Mouse (Mus musculus): ENCODE results near the gene Cxcr3. TPM values are rescaled to one million over a fixed set of nuclear protein-coding genes. Genes with fewer than 3 reads are reported as not detected.

Cxcr3 gene
- total and polyA plus RNA-seq, 3 experiments = not detected

- dilution Hi-C loops (cut with MboI; ENCODE audit: extremely low pct_ligation_motif_present, extremely low pct_unique_long_range_greater_than_20kb, low sequenced_read_pairs) (no loop called here), in situ Hi-C loops (cut with MboI; ENCODE audit: low pct_ligation_motif_present, low pct_unique_long_range_greater_than_20kb, low sequenced_read_pairs) (no loop called here)
- Histone ChIP-seq H3K4me2 (ENCODE audit: insufficient read depth, low read depth, poor library complexity, severe bottlenecking) (no peak overlapping the region), H3K36me3 (replicated peaks in 1 of 2; ENCODE audit: control insufficient read depth in 1 of 2, insufficient read depth in 1 of 2, low read length in 1 of 2) (no peaks in the 10 kb centered on the region), H3K4me3 (replicated peaks in 1 of 3; ENCODE audit: low read depth in 2 of 3, low read length in 2 of 3, poor library complexity in 1 of 3) (no peak overlapping the region), H3K9ac (ENCODE audit: insufficient read depth, low read depth) (no peak overlapping the region), H3K4me1 (ENCODE audit: control insufficient read depth in 1 of 2, insufficient read depth in 2 of 2) (no peaks in the 10 kb centered on the region), H3K27me3 (replicated peaks) (no peaks in the 10 kb centered on the region), H3K79me2 (replicated peaks; ENCODE audit: control insufficient read depth, extremely low read depth, insufficient read depth, poor library complexity, severe bottlenecking) (no peaks in the 10 kb centered on the region), H3K27ac (ENCODE audit: insufficient read depth, low read depth) (no peak overlapping the region), H3K9me3 (replicated peaks; ENCODE audit: low read length) (no peaks in the 10 kb centered on the region)
- TF ChIP-seq E2F4 (IDR thresholded peaks at IDR 0.05; ENCODE audit: insufficient replicate concordance, low read depth, low read length) (no peak), USF1 (IDR thresholded peaks at IDR 0.05; ENCODE audit: low read depth, low read length) (no peak), MXI1 (IDR thresholded peaks at IDR 0.05; ENCODE audit: low read depth, low read length) (no peak)
- no peak for DNase-seq (ENCODE audit: extremely low read depth)
These were observed 13.7 kb downstream of the Cxcr3 start for GRCm38 (mm10) chrX:101720401-101720800.

GRCm38 (mm10) chrX:101705111-101705510 lies 29.0 kb downstream of the Cxcr3 start:
- Histone ChIP-seq H3K27me3 (replicated peaks) (no peaks in the 10 kb centered on the region), H3K4me1 (ENCODE audit: control insufficient read depth in 1 of 2, insufficient read depth in 2 of 2) (no peaks in the 10 kb centered on the region), H3K27ac (ENCODE audit: insufficient read depth, low read depth) (no peak overlapping the region), H3K4me2 (ENCODE audit: insufficient read depth, low read depth, poor library complexity, severe bottlenecking) (no peak overlapping the region), H3K9ac (ENCODE audit: insufficient read depth, low read depth) (no peak overlapping the region), H3K79me2 (replicated peaks; ENCODE audit: control insufficient read depth, extremely low read depth, insufficient read depth, poor library complexity, severe bottlenecking) (no peaks in the 10 kb centered on the region), H3K36me3 (replicated peaks in 1 of 2; ENCODE audit: control insufficient read depth in 1 of 2, insufficient read depth in 1 of 2, low read length in 1 of 2) (no peaks in the 10 kb centered on the region), H3K9me3 (replicated peaks; ENCODE audit: low read length) (no peaks in the 10 kb centered on the region), H3K4me3 (replicated peaks in 1 of 3; ENCODE audit: low read depth in 2 of 3, low read length in 2 of 3, poor library complexity in 1 of 3) (no peak overlapping the region)
- dilution Hi-C loops (cut with MboI; ENCODE audit: extremely low pct_ligation_motif_present, extremely low pct_unique_long_range_greater_than_20kb, low sequenced_read_pairs) = no loop called here
- in situ Hi-C loops (cut with MboI; ENCODE audit: low pct_ligation_motif_present, low pct_unique_long_range_greater_than_20kb, low sequenced_read_pairs) = no loop called here
- no peak for DNase-seq (ENCODE audit: extremely low read depth)
- no peak for TF ChIP-seq CHD2 (IDR thresholded peaks at IDR 0.05; ENCODE audit: low read length)
- TF ChIP-seq TBP (conservative IDR thresholded peaks at IDR 0.05; ENCODE audit: low read depth, low read length) = no peak
- TF ChIP-seq IRF4 (IDR thresholded peaks at IDR 0.05; ENCODE audit: low read depth, low read length) = no peak
- TF ChIP-seq MEF2A (IDR thresholded peaks at IDR 0.05; ENCODE audit: borderline replicate concordance, low read depth, low read length) = no peak
- TF ChIP-seq JUN (IDR thresholded peaks at IDR 0.05; ENCODE audit: insufficient read depth, low read depth, low read length) = no peak
- TF ChIP-seq HCFC1 (IDR thresholded peaks at IDR 0.05; ENCODE audit: low read depth, low read length) = no peak
- TF ChIP-seq POLR2A (IDR thresholded peaks at IDR 0.05; ENCODE audit: low read depth, low read length) = no peak
- TF ChIP-seq UBTF (IDR thresholded peaks at IDR 0.05; ENCODE audit: low read depth, low read length) = no peak
- TF ChIP-seq POLR2AphosphoS2 (IDR thresholded peaks at IDR 0.05; ENCODE audit: low read depth, low read length) = no peak

GRCm38 (mm10) chrX:101698232-101698631 lies 35.8 kb downstream of the Cxcr3 start:
- in situ Hi-C loops (cut with MboI; ENCODE audit: low pct_ligation_motif_present, low pct_unique_long_range_greater_than_20kb, low sequenced_read_pairs) = no loop called here
- H3K9me3 ChIP-seq (replicated peaks; ENCODE audit: low read length) = no peaks in the 10 kb centered on the region
- no peaks in the 10 kb centered on the region for H3K4me1 ChIP-seq (ENCODE audit: control insufficient read depth in 1 of 2, insufficient read depth in 2 of 2)
- H3K79me2 ChIP-seq (replicated peaks; ENCODE audit: control insufficient read depth, extremely low read depth, insufficient read depth, poor library complexity, severe bottlenecking) = no peaks in the 10 kb centered on the region
- no peaks in the 10 kb centered on the region for H3K36me3 ChIP-seq (replicated peaks in 1 of 2; ENCODE audit: control insufficient read depth in 1 of 2, insufficient read depth in 1 of 2, low read length in 1 of 2)
- dilution Hi-C loops (cut with MboI; ENCODE audit: extremely low pct_ligation_motif_present, extremely low pct_unique_long_range_greater_than_20kb, low sequenced_read_pairs) = no loop called here
- no peak overlapping the region for H3K4me3 ChIP-seq (replicated peaks in 1 of 3; ENCODE audit: low read depth in 2 of 3, low read length in 2 of 3, poor library complexity in 1 of 3)
- H3K4me2 ChIP-seq (ENCODE audit: insufficient read depth, low read depth, poor library complexity, severe bottlenecking) = no peak overlapping the region
- no peak overlapping the region for H3K9ac ChIP-seq (ENCODE audit: insufficient read depth, low read depth)
- H3K27ac ChIP-seq (ENCODE audit: insufficient read depth, low read depth) = no peak overlapping the region
- no peak for TF ChIP-seq CHD1 (IDR thresholded peaks at IDR 0.05; ENCODE audit: low read depth, low read length)
- no peak for TF ChIP-seq MEF2A (IDR thresholded peaks at IDR 0.05; ENCODE audit: borderline replicate concordance, low read depth, low read length)
- TF ChIP-seq POLR2AphosphoS2 (IDR thresholded peaks at IDR 0.05; ENCODE audit: low read depth, low read length) = no peak
- TF ChIP-seq MAZ (IDR thresholded peaks at IDR 0.05; ENCODE audit: low read depth, low read length) = no peak
- no peak for TF ChIP-seq SIN3A (IDR thresholded peaks at IDR 0.05; ENCODE audit: low read length)
- TF ChIP-seq JUN (IDR thresholded peaks at IDR 0.05; ENCODE audit: insufficient read depth, low read depth, low read length) = no peak
- TF ChIP-seq BHLHE40 (IDR thresholded peaks at IDR 0.05; ENCODE audit: low read depth, low read length) = no peak
- TF ChIP-seq GABPA (IDR thresholded peaks at IDR 0.05; ENCODE audit: insufficient replicate concordance, low read depth, low read length) = no peak
- no peak for DNase-seq (ENCODE audit: extremely low read depth)
- H3K27me3 ChIP-seq (replicated peaks) = no peaks in the 10 kb centered on the region
